Mouse (Mus musculus): ENCODE results near the gene H3f3b.

H3f3b gene

GRCm38 (mm10) chr11:115975083-115975420 lies 52.7 kb downstream of the H3f3b start:
- H3K27me3 ChIP-seq (ENCODE audit: control insufficient read depth, insufficient read depth, low read length, poor library complexity, severe bottlenecking) = no peaks in the 10 kb centered on the region
- no peak for DNase-seq (ENCODE audit: low read depth, low spot score)

GRCm38 (mm10) chr11:115974309-115975082 lies 53.3 kb downstream of the H3f3b start, which contains the start of gene Itgb4:
Itgb4 (plus strand) TSS chr11:115974709.
- DNase-seq (ENCODE audit: low read depth, low spot score) = peak; percentile 64
- Histone ChIP-seq H3K36me3 (ENCODE audit: control insufficient read depth, insufficient read depth, low read length, poor library complexity, severe bottlenecking) (no peaks in the 10 kb centered on the region), H3K27me3 (ENCODE audit: control insufficient read depth, insufficient read depth, low read length, poor library complexity, severe bottlenecking) (no peaks in the 10 kb centered on the region)

More at GRCm38 (mm10) chr11:115975083-115975420, 52.7 kb downstream of the H3f3b start:
- H3K36me3 ChIP-seq (ENCODE audit: control insufficient read depth, insufficient read depth, low read length, poor library complexity, severe bottlenecking) = no peaks in the 10 kb centered on the region

All from splenic B cell, adult 2 months (primary cell).